Mouse (Mus musculus): ENCODE results near the gene Tbc1d10b.
"Not testable (repeated sequence)": the region's sequence is repeated elsewhere in the genome, so short reads cannot be mapped to it uniquely, and the experiment has no call there.

Tbc1d10b gene

GRCm38 (mm10) chr7:127208295-127208552 is at the start of gene Tbc1d10b:
Gene Tbc1d10b, minus strand, starts transcription at chr7:127208468.
- DNase-seq: no peak

GRCm38 (mm10) chr7:127256518-127256917 is 48.2 kb upstream of the Tbc1d10b start:
- DNase-seq: no peak

- no peak for DNase-seq
Measured at GRCm38 (mm10) chr7:127255965-127256364, 47.7 kb upstream of the Tbc1d10b start.

GRCm38 (mm10) chr7:127255008-127255407 is 46.7 kb upstream of the Tbc1d10b start:
- no peak for DNase-seq

- peak; percentile 98 for DNase-seq
Measured at GRCm38 (mm10) chr7:127253821-127254769, 45.8 kb upstream of the Tbc1d10b start.

GRCm38 (mm10) chr7:127253341-127253740 is 45.1 kb upstream of the Tbc1d10b start:
- DNase-seq: no peak

GRCm38 (mm10) chr7:127252414-127252813 is 44.1 kb upstream of the Tbc1d10b start:
- peak; percentile 70 for DNase-seq

- not testable (repeated sequence) for DNase-seq
Measured at GRCm38 (mm10) chr7:127250511-127250910, 42.2 kb upstream of the Tbc1d10b start.

- no peak for DNase-seq
Measured at GRCm38 (mm10) chr7:127244658-127245510, 36.6 kb upstream of the Tbc1d10b start.

GRCm38 (mm10) chr7:127243870-127244657 is 35.8 kb upstream of the Tbc1d10b start, which contains the start of gene Zfp771:
Gene Zfp771, plus strand, starts transcription at chr7:127244274.
- peak; percentile 97 for DNase-seq

- DNase-seq: no peak
Measured at GRCm38 (mm10) chr7:127243361-127243867, 35.1 kb upstream of the Tbc1d10b start.

- no peak for DNase-seq
Measured at GRCm38 (mm10) chr7:127234777-127235176, 26.5 kb upstream of the Tbc1d10b start.

- no peak for DNase-seq
Measured at GRCm38 (mm10) chr7:127233765-127234164, 25.5 kb upstream of the Tbc1d10b start.

- DNase-seq: no peak
Measured at GRCm38 (mm10) chr7:127233368-127233749, 25.1 kb upstream of the Tbc1d10b start.

GRCm38 (mm10) chr7:127232622-127233367 is 24.5 kb upstream of the Tbc1d10b start, which contains the start of the genes Zfp553 and Sept1:
Gene Zfp553, plus strand, starts transcription at chr7:127233061.
Gene Sept1, minus strand, starts transcription at chr7:127233130.
- DNase-seq: peak; percentile 89

GRCm38 (mm10) chr7:127231826-127232621 is 23.8 kb upstream of the Tbc1d10b start:
- peak; percentile 33 for DNase-seq

- no peak for DNase-seq
Measured at GRCm38 (mm10) chr7:127231376-127231775, 23.1 kb upstream of the Tbc1d10b start.

- peak; percentile 96 for DNase-seq
Measured at GRCm38 (mm10) chr7:127228615-127229303, 20.5 kb upstream of the Tbc1d10b start.

GRCm38 (mm10) chr7:127225147-127225995 is 17.1 kb upstream of the Tbc1d10b start:
- no peak for DNase-seq
